Mouse (Mus musculus): ENCODE data around the gene Miip.

- no peak for TF ChIP-seq CTCF (IDR thresholded peaks at IDR 0.05)
- TF ChIP-seq EP300 (IDR thresholded peaks at IDR 0.05): no peak
Measured at GRCm38 (mm10) chr4:147879456-147879855, 10.8 kb upstream of the Miip start.

Measured in lung, postnatal 0 days (tissue).